Mouse (Mus musculus) naive thymus-derived CD4-positive, alpha-beta T cell, adult 2 months (primary cell): ENCODE measurements around the gene Fam222a.

Source experiments
- DNase-seq: peaks from one replicate; pipeline ENCODE4 v3.0.0-alpha.2; 2011; ENCODE audit warnings: low read depth

The Fam222a gene

DNA sequence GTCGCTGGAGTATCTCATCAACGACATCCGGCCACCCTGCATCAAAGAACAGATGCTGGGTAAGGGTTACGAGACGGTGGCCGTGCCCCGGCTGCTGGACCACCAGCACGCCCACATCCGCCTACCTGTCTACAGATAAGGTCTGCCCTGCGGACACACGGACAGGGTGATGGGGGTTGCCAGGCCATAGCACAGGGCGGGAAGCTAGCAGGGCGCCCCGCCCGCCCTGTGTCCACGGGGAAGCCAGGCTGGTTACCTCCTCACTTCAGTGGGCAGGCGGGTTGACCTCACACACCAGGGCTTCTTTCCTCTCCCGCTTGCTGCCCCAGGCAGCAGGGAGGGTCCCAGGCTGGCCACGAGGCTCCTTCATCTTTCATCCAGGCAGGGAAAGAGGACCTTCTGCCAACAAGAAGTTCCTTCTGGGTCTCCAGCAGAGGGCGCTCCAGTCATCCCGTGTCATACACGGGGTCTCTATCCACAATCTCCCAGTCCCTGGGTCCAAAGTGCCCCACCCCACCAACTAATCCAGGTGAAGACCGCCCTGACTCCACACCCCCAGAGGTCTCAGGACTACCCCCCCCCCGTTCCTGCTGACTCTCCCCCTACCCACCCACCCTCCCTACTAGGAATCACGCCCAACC, 44.3 kb downstream of the Fam222a start:
- peak; percentile 53 for DNase-seq

DNA sequence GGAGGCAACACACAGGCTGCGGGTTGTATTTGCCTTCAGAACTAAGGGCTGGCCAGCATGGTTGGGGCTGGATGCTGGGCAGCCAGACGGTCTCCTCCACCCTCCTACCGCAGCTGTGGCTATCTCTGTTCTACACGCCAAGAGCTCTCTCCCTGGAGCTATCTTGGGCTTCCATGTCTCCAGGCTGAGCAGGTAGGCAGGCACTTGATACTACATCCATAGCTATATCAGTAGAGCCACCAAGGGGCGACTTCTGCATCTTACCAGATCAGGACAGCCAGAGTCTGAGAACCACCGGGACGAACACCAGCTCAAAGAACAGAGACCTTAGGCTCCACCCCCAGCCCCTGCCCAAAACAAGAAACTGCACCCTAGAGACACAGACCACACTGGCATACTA, 47.0 kb downstream of the Fam222a start:
- no peak for DNase-seq

DNA sequence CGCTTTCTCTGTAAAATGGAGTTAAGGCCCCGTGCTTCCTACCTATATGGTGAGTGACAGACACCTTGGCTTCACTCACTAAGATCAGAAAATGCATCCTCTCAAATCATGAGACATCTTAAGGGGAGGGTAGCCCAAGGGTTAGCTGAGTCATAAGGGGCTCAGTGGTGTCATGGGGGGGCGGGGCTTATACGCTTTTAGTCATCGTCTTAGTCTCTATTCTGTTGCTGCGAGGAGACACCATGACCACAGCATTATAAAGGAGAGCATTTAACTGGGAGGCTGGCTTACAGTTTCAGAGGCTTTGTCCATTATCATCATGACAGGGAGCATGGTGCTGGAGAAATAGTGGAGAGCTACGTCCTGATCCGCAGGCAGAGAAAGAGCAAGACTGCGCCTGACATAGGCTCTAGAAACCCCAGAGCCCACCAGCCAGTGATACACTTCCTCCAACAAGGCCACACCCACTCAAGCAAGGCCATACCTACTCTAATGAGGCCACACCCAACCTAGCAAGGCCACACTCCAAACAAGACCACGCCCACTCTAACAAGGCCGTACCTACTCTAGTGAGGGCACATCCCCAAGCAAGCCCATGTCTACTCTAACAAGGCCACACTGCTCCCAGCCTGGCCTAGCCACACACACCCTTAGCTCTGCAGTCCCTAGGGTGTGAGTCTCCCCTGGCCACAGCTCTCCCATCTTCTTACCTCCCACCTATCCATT, 48.7 kb downstream of the Fam222a start:
- no peak for DNase-seq

DNA sequence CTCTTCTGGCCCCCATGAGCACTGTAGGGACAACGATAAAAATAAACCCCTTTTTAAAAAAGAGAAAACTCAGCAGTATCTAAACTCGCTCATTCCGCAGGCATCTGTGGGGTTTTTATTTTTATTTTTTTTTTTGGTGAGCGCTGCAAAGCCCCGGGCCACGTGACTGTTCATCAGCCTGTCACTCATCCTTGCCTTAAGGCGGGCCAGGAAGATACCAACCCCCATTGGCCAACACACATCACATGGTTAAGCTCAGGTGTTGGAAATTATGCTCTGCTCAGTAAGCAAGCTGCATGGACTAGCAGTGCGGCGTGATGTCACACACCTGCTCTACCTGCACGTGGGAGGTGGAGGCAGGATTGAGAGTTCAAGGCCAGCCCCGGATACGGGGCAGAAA, 50.0 kb downstream of the Fam222a start:
- no peak for DNase-seq

DNA sequence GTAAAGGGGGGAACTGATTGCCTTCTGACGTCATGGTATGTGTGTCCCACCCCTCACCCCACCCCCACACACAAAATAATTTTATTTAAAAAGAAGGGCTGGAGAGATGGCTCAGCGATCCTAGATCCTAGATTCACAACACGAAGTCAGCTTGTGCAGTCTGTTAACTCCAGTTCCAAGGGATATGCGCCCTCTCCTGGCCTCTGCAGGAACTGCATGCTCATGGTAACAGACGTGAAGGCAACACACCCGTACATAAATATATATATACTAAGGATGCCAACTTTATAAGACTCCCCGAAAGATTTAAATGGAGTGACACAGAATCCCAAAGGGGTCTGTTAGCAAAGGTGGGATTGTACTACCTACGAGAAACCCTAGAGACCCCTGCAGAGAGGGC, 51.0 kb downstream of the Fam222a start:
- DNase-seq: peak; percentile 84

DNA sequence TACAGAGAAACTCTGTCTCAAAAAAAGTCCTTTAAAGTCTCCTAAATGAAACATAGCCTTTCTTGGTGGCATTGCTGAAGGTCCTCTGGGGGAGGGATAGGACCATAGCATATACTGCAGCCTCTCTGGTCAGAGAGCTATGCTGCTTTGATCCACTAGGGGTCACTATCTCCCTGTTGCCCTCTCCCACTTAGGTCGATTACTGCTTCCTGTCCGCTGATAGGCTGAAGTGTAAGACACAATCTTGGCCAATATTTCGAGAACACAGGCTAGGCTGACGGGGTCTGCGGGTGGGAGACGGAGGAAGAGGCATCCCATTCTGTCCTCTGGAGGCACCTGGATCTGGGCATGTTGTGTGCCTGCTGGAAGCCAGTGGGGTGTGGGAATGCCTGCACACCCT, 52.5 kb downstream of the Fam222a start:
- DNase-seq: peak; percentile 75

DNA sequence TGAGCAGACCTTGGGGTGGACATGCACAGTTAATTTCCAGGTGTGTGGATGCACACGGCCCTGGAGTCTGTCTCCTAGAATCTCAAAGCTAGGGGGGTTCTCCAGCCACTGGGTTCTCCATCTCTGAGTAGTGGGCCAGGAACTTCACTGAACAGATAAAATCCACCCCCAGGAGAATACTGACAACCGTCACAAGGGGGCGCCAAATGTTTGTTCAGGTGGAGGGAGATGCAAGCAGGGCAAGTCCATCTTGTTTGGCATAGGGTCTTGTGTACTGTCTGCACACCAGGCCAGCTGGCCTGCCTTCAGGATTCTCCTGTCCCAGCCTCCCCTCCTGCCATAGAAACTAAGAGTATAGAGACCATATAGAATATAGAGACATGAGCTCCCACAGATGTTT, 57.8 kb downstream of the Fam222a start:
- peak; percentile 79 for DNase-seq

DNA sequence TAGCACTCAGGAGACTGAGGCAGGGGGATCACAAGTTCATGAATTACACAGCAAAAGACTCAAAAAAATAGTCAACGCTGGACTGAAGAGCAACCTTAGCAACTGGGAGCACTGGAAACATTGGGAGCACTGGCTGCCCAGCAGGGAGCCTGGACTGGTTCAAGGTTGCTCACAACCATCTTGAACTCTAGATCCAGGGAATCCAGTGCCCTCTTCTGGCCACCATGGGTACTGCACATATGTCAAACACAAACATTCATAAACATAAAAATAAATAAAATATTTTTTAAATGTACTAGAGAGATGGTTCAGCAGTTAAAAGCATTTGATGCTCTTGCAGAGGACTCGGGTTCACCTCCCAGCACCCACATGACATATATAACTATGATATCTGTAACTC, 63.5 kb downstream of the Fam222a start:
- DNase-seq: peak; percentile 63

DNA sequence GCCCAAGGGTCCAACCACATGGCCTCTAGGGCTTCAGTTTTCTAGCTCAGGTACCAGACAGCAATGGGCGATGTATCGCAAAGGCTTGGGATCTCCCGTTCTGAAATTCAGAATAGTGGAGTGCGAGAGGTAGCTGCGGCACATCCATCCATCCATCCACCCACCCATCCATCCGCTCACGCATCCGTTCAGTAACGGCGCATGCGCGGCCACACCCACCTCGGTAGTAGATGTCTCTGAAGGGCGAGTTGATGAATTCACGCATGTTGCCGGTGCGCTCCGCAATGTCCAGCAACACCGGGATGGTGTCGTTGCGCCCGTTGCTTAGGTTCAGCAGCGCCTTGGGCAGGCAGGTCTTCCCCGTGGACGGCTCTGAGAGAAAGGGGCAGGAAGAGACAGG, 68.3 kb downstream of the Fam222a start:
- DNase-seq: no peak

DNA sequence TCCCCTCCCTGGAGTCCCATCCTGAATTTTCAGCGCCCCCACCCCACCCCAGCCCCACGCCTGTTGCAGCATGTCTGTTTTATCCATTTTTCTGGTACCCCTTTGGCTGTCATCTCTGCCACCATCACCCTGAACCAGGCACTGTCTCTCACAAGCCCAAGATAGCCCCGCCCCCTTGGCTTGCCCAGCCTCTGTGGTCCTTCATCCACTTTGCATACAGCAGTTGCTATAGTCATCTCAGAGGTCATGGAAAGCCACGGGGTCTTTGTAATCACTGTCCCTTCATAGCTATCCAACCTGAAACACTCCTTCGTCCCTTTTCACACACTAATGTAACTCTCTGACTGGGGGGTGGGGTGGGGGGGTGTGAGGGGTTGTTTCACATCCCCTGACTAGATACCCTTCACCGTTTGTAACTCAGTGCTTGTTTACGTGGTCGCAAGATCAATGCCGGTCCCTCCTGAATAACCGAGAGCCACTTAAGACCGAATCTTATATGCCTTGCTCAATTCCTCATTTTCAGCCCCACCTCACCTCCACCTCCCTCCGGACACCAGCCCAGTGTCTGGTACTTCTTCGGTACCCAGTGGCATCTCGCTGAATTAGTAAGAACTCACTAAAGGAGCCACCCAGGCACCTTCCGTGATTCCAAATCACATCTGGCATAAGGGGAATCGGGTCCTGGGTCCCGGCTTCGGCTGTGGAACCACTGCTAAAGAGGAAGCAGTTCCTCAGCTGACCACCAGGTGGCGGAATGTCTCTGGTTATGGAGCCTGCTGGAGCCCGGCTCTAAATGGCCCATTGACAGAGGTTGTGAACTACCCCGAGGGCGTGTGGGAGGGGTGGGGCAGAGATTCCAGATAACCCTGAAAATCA, 71.2 kb downstream of the Fam222a start:
- peak; percentile 92 for DNase-seq

DNA sequence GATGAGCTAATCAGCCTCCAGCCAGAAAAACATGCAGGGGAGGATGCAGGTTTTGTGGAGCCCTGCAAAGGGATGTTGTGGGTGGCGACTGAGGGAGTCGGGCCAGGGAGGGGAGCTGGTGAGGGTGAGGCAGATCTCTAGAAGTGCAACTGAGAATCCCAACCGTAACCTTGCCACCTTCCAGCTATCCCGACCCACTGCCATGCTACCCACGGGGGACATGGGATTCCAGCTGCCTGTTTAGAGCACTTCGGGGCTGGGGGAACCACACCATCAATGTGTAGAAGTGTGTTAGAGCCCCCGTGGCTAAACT, 71.8 kb downstream of the Fam222a start:
- DNase-seq: no peak

DNA sequence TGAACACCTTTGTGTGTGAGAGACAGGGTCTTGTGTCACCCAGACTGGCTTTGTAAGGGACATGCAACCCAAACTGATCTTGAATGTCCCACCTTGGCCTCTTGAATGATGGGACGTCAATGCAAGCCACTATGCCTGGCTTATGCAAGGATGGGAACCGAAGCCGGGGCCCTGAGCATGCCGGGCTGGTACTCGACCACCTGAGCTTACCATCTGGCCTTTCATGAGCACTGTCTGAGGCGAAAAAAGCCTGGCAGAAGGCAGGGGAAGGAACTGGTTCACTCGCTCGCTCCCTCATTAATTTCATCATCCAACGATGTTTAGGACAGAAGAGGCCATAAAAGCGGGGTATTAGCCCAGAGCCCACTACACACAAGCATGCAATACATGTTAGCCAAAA, 73.0 kb downstream of the Fam222a start:
- no peak for DNase-seq

DNA sequence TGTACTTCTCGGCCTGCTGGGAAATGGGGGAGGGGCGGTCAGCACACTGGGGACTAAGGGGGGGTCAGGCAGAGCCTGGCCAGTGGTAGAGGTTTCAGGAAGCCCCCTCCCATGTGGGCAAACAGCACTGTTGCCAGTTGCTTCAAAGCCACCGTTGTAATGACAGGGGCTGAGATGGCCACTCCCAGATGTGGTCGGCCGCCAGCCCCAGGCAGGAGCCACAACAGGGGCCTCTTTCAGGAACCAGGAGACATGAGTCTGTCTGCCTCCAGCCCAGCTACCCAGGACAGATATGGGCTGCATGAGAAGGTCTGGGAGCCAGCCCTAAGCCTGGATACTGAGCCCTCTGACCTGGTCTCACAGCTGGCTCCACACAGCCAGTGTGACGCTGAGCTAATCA, 77.1 kb downstream of the Fam222a start:
- DNase-seq: no peak

DNA sequence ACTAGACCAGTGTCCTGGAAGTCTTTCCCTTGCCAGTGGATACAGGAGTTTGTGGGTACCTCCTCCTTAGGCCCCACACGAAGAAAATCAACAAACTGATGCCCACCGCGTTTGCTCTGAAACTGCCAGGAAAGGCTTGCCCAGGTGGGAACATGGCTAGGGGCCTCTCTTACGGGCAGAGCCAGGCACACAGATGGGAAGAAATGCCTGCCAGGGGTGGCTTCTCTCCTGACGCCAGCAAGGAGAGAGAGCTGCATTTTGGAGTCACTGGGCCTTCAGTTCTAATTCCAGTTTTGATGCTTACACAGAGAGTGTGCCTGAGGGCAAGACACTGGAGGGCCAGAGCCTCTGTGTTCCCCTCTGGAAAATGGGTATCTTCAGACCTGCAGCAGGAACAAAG, 78.1 kb downstream of the Fam222a start:
- no peak for DNase-seq

DNA sequence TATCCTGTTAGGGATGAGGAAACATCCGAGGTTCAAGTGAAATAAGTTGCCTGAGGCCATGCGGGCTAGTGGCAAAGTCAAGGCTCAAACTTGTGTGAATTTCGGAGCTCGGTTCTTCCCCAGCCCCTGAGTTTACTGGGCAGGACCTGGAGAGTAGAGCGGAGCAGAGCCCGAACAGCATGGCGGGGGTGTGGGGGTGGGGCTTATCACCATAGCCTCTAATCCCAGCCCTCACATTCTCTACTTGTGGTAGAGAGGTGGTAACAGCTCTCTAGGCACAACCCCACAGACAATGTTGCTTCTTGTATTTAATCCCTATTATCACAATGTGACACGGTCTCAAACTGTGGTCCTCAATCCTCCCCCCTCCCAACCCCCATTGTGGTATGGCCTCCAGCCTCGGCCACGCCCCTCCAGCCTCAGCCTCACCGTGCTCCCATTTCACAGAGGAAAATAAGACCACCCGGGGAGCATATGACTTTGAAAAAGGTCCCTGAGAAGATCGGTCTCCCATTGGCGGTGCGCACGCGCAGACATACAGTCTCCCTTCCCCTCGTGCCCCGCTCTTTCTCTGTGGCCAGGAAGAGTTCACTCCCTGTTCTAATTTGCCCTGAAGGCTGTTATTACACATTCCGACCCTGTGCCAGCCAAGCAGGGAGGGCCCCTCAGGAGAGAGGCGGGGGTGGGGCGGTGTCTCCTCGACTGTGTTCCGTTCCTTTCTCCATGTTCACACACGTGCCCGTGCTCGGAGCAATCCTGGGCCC, 79.6 kb downstream of the Fam222a start:
- DNase-seq: peak; percentile 42

DNA sequence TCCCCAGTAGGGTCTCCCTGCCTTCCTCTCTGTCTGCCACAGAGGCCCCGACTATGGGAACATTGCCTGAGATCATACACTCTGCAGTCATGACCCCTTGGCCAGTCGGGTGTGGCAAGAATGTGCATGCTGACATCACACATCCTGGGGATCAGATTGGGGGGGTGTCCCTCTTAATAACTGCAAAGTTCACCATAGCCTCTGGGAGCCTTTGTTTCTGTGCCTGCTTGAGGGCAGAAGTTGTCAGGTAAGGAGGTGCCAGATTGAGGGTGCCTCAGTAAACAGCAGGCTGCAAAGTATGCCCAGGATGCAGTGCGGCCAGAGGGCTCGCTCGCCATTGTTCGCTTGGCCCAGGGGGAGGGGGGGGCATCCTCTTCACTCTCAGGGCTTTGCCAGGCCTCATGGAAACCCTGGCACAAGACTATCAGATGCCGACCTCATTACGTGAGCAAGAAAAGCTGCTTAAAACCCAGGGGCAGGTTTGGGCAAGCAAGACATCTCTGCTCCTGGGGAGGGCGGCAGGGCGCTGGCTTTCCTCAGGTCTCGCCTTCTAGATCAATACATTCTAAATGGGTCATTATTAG, 81.0 kb downstream of the Fam222a start:
- DNase-seq: no peak

DNA sequence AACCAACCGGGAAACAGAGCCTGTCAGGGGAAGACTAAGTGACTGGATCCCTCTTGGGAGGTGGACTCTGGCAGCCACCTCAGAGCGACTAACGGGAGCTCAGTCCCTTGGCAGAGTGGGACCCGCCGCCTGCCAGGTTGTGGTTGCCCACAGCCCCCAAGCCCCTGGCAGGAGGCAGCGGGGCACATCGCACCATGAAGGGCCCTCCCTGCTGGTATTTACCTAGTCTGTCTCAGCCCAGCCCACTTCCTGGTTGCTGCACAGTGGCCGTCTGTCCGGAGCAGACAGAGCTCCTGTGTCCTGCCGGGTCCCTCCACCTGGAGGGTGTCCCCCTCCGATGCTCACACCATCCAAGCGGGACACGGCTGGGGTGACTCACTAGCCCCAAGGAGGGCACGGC, 83.2 kb downstream of the Fam222a start:
- DNase-seq: no peak

DNA sequence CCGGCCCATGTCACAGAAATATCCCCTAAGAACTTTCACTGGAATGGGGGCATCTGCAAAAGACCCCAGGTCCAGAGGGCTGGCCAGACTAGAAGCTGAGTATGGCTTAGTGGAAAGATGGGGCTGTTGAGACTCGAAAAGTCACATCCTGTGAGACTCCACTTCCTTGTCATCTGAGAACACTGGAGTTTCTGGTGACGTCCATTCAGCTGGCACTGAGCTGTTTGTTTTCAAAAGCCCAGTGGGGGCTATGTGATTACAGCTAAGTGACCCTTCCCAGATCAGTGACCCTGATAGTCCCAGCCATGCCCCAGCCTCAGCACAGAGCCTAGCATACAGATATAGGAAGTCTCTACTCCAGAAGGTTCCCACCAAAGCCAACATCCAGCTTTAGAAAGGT, 83.6 kb downstream of the Fam222a start:
- DNase-seq: peak; percentile 30

DNA sequence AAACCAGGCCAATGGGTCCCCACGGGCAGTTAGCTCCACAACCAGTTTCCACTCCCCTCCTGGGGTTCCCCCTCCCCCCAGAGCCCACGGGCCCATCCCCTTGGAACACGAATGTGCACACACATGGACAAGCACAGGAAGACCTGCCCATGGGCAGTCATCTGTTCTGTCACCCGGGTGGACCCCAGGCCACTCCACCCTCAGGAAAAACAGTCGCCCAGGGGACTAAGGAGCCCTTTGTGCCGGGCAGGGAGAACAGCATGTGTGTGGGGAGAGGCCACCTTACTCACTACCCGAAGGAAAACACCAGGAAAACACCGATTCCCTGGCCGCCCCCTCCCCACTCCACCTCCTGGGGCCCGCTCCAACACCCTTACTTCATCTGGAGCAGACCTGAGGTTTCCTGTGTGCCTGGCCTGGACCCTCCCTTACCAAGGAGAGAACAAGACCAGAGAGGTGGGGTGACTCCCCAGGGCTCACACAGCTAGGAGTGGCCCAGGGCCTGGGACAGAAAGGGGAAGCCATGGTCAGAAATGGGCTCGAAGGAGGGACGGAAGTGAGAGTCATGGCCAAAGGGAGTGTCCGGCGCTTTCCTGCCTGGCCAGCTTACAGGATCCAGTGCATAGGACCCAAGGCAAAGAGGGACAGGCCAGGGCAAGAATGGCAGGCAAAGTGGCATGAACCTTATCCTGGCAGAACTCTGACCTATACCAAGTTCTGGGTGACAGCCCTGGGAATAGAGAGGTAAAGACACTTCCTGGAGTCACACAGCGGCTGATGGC, 86.0 kb downstream of the Fam222a start:
- DNase-seq: no peak

DNA sequence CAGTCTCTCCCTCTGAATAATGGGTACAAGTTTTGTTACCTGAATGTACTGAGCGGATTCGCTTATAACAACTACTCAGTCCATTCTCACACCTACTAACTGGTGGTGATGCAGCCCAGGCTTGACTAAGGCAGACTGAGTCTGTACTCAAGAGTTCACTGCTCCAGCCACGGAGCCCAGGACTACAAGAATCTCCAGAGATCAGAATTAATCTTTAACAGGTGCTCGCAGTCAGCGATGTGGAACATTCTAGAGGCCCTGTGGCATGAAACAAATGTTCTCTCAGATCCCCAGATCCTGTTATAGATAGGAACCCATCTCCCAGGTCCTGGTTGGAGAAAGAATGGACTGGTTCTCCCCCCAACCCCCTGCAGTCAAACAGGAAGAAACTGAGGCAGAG, 87.9 kb downstream of the Fam222a start:
- no peak for DNase-seq

DNA sequence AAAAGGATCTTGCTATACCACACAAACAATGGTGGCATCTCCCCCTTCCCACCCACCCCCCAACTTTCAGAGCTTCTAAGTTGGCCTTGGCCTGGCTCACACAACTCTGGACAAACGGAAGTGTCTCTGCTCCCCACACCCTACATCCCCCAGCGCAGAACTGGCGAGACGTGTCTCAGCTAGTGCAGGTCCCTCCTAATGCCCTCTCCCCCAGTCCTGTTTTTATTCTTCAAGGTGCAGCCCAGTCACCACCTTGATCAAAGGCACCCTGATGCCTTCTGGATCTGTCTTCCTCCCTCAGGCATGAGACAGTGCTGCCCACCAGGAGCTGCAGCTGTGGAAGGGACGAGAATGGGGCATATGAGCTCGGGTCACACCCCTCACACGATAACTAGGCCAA, 88.5 kb downstream of the Fam222a start:
- no peak for DNase-seq
